Mouse (Mus musculus) lung, postnatal 0 days (tissue): ENCODE data around the gene Slc22a17. TPM values are rescaled to one million over a fixed set of nuclear protein-coding genes. Genes with fewer than 3 reads are reported as not detected.

ENCODE experiments used
- ATAC-seq: fragments of 200-750 bp; cut with Nextera tagmentation; 2 replicates; pipeline ENCODE4 v1.8.0; 2017; ENCODE audit warnings: moderate library complexity
- DNase-seq: peaks from one replicate; pipeline ENCODE4 v3.0.0-alpha.2; 2016; ENCODE audit warnings: low spot score
- H3K27ac ChIP-seq: fragments of 300-500 bp; sonication (generic); 2 replicates; pipeline ENCODE4 v1.5.1; 2014; ENCODE audit warnings: antibody characterized with exemption, mild to moderate bottlenecking, low read length, mixed read lengths
- H3K27me3 ChIP-seq: fragments of 300-500 bp; sonication (generic); replicated peaks from 2 replicates; pipeline ENCODE4 v1.6.1; 2014; ENCODE audit warnings: low read length, mixed read lengths; ENCODE audit not compliant: insufficient read depth
- H3K36me3 ChIP-seq: fragments of 300-500 bp; sonication (generic); 2 replicates; pipeline ENCODE4 v1.6.1; 2014; ENCODE audit warnings: low read length, mixed read lengths; ENCODE audit not compliant: insufficient read depth
- H3K4me1 ChIP-seq: fragments of 300-500 bp; sonication (generic); 2 replicates; pipeline ENCODE4 v1.6.1; 2014; ENCODE audit warnings: antibody characterized with exemption, low read depth, low read length, mixed read lengths; ENCODE audit not compliant: insufficient read depth
- H3K4me2 ChIP-seq: fragments of 300-500 bp; sonication (generic); replicated peaks from 2 replicates; pipeline ENCODE4 v1.6.1; 2014; ENCODE audit warnings: low read depth, mild to moderate bottlenecking, low read length, moderate library complexity, mixed read lengths
- H3K4me3 ChIP-seq: fragments of 300-500 bp; sonication (generic); 2 replicates; pipeline ENCODE4 v1.5.1; 2014; ENCODE audit warnings: low read depth, low read length
- H3K9ac ChIP-seq: fragments of 300-500 bp; sonication (generic); replicated peaks from 2 replicates; pipeline ENCODE4 v1.6.1; 2014; ENCODE audit warnings: low read depth, mild to moderate bottlenecking
- H3K9me3 ChIP-seq: fragments of 300-500 bp; sonication (generic); 2 replicates; pipeline ENCODE4 v1.6.1; 2016; ENCODE audit warnings: low read length, mixed read lengths
- CTCF ChIP-seq: IDR thresholded peaks from 2 replicates; pipeline ENCODE4 v1.5.1; 2016; ENCODE audit warnings: antibody characterized with exemption, mild to moderate bottlenecking
- EP300 ChIP-seq: IDR thresholded peaks from 2 replicates; pipeline ENCODE4 v1.6.1; 2016; ENCODE audit warnings: antibody characterized with exemption, mild to moderate bottlenecking, control low read depth
- WGBS: fragments of 180-500 bp; shearing (Covaris S2); extraction: QIAGEN DNeasy Blood & Tissue Kit; methylation state at CpG from one replicate; pipeline ENCODE4 v1.1.7; 2014; 5-methylcytosine and 5-hydroxymethylcytosine counted together
- polyA plus RNA-seq: library from polyadenylated mRNA; unstranded; fragments of >200 nt; fragmentation: Nextera tagmentation; extraction: Ambion mirVana; gene quantifications from 2 replicates; pipeline ENCODE4 v1.2.1, GENCODE M21; 2015

The Slc22a17 gene
- polyA plus RNA-seq, 1 experiment from 2014 or later = 13.6 TPM

DNA sequence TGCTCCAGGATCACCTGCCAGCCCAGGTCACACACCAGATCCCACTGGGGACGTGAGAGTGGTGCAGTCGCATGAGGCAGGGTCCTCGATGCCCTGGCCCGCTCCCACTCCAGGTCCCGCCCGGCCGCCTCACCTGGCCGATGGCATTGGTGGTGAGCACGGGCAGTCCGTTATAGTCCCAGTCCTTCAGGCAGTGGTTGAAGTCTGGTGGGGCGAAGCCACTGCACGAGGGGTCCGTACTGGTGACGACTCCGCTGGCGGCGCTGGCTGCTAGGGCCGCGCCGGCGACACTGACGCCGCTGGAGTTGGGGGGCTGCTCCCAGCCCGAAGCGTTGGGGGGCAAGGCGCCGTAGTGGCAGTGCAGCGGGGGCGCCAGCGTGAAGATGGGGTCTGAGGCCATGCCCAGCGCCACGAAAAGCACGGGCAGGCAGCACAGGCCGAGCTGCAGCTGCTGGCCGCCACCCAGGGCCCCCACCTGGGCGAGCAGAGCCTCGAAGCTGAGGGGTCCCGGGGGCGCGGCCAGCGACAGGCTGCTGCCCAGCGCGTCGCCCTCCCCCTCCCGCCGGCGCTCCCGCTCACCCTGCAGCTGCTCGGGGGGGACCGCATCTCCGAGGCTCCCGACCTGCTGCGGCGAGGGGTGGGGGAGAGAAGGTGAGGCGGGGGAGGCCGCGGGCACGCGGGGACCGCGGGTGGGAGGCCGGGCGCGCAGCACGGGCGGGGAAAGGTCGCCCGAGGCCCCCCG lies 652 bp downstream of the Slc22a17 start:
- 3% methylated on average over 54 of the region's 69 CpGs for WGBS
- no peaks in the 10 kb centered on the region; the same call in 1 of the 2 replicates for H3K36me3 ChIP-seq
- ATAC-seq (peak; percentile 58), DNase-seq (peak; percentile 39)
- no peaks in the 10 kb centered on the region for H3K9me3 ChIP-seq
- peak overlapping the region; percentile 80 for H3K4me3 ChIP-seq
- H3K4me2 ChIP-seq = peak overlapping the region; percentile 100
- no peak overlapping the region for H3K27ac ChIP-seq
- H3K4me1 ChIP-seq = no peaks in the 10 kb centered on the region; the same call in 1 of the 2 replicates
- peak overlapping the region; percentile 59 for H3K9ac ChIP-seq
- no peaks in the 10 kb centered on the region for H3K27me3 ChIP-seq
- no peak for TF ChIP-seq CTCF
- TF ChIP-seq EP300 = no peak

DNA sequence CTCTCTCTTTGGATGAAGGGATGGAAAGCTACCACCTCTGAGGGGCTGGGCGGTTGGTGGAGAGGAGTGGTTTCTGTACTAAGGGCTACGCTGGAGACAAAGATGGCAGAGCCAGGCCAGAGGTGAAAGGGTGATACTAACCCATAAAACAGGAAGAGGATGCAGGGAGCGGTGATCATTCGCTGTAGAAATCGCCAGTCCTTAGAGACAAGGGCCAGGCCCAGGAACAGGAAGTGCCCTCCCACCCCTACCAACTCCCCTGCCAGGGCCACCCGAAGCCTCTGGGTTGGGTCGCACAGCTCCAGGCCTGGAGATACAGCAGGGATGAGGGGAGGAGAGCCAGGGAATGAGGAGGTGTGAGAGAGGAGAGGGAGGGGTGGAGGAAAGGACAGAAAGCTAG lies 4.2 kb downstream of the Slc22a17 start:
- ATAC-seq (no peak), DNase-seq (no peak)
- no peak for TF ChIP-seq EP300
- TF ChIP-seq CTCF = no peak
- Histone ChIP-seq H3K27me3 (no peaks in the 10 kb centered on the region), H3K9me3 (no peaks in the 10 kb centered on the region), H3K36me3 (no peaks in the 10 kb centered on the region; the same call in 1 of the 2 replicates), H3K4me2 (no peak overlapping the region), H3K4me1 (no peaks in the 10 kb centered on the region; the same call in 1 of the 2 replicates), H3K9ac (no peak overlapping the region), H3K27ac (no peak overlapping the region), H3K4me3 (no peak overlapping the region)
- WGBS = 73% methylated on average over 7 of the region's 7 CpGs

GRCm38 (mm10) chr14:54903641-54904040 lies 9.3 kb downstream of the Slc22a17 start:
- H3K27me3 ChIP-seq = no peaks in the 10 kb centered on the region
- no peaks in the 10 kb centered on the region for H3K9me3 ChIP-seq
- WGBS = 92% methylated on average over 4 of the region's 4 CpGs
- no peak for TF ChIP-seq EP300
- TF ChIP-seq CTCF = no peak
- H3K4me1 ChIP-seq = no peaks in the 10 kb centered on the region
- H3K27ac ChIP-seq = no peak overlapping the region
- no peak for ATAC-seq
- no peak overlapping the region for H3K4me2 ChIP-seq
- H3K4me3 ChIP-seq = no peak overlapping the region
- DNase-seq = no peak
- no peaks in the 10 kb centered on the region; the same call in 1 of the 2 replicates for H3K36me3 ChIP-seq
- no peak overlapping the region for H3K9ac ChIP-seq

- no peaks in the 10 kb centered on the region for H3K9me3 ChIP-seq
- no peak overlapping the region for H3K4me3 ChIP-seq
- no peak overlapping the region for H3K27ac ChIP-seq
- DNase-seq (peak; percentile 95), ATAC-seq (peak; percentile 88)
- WGBS = 0% methylated on average over 3 of the region's 3 CpGs
- no peaks in the 10 kb centered on the region for H3K4me1 ChIP-seq
- TF ChIP-seq EP300 (0 out of 2 replicates have a peak, but pooled peaks have one; percentile 16), CTCF (peak; percentile 88)
- H3K9ac ChIP-seq = no peak overlapping the region
- 0 out of 2 replicates have a peak, but pooled peaks cover 5% of the 10 kb centered on the region for H3K36me3 ChIP-seq
- H3K4me2 ChIP-seq = no peak overlapping the region
- H3K27me3 ChIP-seq = no peaks in the 10 kb centered on the region
Observed at GRCm38 (mm10) chr14:54900383-54900782, 12.5 kb downstream of the Slc22a17 start.

DNA sequence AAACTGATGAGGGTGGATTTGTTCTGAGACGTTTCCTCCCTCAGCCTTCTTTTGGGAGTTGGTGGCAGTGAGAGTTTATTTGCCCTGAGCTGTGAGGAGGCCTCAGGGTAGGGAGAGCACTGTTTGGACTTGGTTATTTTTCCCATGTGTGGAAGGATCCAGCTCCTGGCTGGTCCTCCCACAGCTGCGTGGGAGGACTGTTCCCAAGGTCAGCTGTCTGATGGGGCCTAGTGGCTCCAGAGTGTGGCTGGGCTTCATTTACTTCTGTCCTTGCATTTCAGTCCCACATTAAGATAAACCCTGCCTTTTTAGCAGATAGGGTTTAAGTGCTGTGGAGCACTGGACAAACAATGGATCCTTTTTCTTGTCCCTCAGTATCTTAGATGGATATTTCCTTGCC lies 15.5 kb downstream of the Slc22a17 start:
- WGBS = 45% methylated on average over 2 of the region's 2 CpGs
- ATAC-seq = no peak
- no peak for DNase-seq
- peaks cover 8% of the 10 kb centered on the region; the same call in 1 of the 2 replicates for H3K4me1 ChIP-seq
- H3K27ac ChIP-seq = no peak overlapping the region
- H3K9ac ChIP-seq = no peak overlapping the region
- H3K4me3 ChIP-seq = no peak overlapping the region
- no peaks in the 10 kb centered on the region for H3K9me3 ChIP-seq
- H3K36me3 ChIP-seq = 0 out of 2 replicates have a peak, but pooled peaks cover 5% of the 10 kb centered on the region
- TF ChIP-seq EP300 (no peak), CTCF (no peak)
- no peaks in the 10 kb centered on the region for H3K27me3 ChIP-seq
- H3K4me2 ChIP-seq = no peak overlapping the region

DNA sequence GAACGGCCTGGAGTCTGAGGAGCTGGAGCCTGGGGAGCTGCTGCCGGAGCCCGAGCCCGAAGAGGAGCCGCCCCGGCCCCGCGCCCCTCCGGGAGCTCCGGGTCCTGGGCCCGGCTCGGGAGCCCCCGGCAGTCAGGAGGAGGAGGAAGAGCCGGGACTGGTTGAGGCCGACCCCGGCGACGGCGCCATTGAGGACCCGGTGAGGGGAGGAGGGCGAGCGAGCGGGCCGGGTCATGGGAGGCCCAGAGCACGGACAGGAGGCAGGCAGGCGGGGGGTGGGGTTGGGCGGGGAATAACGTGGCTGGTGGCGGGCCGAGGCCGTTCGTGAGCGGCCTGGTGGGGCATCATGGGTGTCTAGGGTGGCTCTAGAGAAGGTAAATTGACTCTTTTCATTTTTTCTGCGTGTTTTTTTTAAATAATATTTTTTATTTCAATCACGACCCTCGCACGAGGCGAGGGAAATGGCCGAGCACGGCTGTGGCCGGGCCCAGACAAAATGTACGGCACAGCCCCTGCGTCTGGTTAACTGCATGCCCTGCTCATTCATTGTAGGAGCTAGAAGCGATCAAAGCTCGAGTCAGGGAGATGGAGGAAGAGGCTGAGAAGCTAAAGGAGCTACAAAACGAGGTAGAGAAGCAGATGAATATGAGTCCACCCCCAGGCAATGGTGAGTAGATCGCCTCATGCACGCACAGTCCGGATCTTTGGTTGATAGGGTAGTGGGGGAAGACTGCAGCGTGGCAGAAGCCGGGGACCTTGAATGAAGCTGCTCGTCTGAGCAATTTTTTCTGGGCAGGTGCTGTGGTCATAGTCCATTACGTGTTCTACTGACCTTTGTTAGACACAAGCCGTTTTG lies 18.4 kb downstream of the Slc22a17 start:
- H3K9me3 ChIP-seq = no peaks in the 10 kb centered on the region
- peak; percentile 56 for ATAC-seq
- peak overlapping the region; percentile 92 for H3K27ac ChIP-seq
- peak overlapping the region; percentile 99 for H3K4me3 ChIP-seq
- H3K27me3 ChIP-seq = no peaks in the 10 kb centered on the region
- no peak for TF ChIP-seq CTCF
- TF ChIP-seq EP300 = no peak
- H3K4me2 ChIP-seq = peak overlapping the region; percentile 79
- WGBS = 1% methylated on average over 45 of the region's 54 CpGs
- peak overlapping the region; percentile 96 for H3K9ac ChIP-seq
- H3K4me1 ChIP-seq = peaks cover 8% of the 10 kb centered on the region; the same call in 1 of the 2 replicates
- 0 out of 2 replicates have a peak, but pooled peaks cover 5% of the 10 kb centered on the region for H3K36me3 ChIP-seq
- peak; percentile 77 for DNase-seq
